Mouse (Mus musculus): Measurements from ENCODE around the gene Kifc5b.
"Not testable (repeated sequence)": the region's sequence is repeated elsewhere in the genome, so short reads cannot be mapped to it uniquely, and the experiment has no call there.

Kifc5b gene

DNA sequence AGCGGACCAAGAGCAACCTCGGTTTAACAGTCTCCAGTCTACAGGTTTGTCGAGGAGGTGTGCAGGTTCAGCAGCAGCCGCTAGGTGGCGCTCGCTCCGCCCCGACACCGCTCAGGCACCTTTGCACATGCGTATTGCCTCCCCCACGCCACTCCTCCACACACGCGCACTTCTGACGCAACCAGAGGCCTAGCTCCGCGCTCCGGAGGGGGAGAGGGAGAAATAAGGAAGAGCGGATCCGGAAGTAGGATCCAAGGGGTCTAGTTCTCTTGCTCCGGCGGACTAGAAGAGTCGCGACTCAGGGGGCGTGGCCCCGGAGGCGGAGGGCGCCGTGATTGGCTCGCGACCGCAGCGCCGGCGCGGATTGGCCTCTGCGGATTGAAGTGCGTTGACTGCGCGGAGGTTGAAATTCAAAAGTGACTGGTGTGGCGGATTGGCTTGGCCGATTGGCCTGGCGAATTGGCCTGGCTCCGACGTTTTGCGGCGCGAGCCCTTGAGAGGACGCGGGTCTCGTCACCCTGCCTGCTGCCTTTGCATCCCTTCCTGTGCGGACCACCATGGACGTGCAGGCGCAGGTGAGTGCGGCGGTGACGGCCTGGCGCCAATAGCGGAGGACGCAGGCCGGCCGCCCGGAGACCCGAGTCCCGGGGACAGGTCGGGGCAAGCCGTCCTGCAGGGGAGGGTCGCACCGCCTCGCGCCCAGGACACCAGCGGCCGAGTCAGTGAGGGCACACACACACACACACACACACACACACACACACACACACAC lies at the start of gene Kifc5b:
Gene Kifc5b, plus strand, starts transcription at position 381 of the 772 bp plus-strand sequence.
- peak; percentile 99 for DNase-seq (ENCODE audit: low spot score)

GRCm38 (mm10) chr17:26868756-26869155 lies 48.1 kb upstream of the Kifc5b start:
- DNase-seq (ENCODE audit: low spot score), result no peak

DNA sequence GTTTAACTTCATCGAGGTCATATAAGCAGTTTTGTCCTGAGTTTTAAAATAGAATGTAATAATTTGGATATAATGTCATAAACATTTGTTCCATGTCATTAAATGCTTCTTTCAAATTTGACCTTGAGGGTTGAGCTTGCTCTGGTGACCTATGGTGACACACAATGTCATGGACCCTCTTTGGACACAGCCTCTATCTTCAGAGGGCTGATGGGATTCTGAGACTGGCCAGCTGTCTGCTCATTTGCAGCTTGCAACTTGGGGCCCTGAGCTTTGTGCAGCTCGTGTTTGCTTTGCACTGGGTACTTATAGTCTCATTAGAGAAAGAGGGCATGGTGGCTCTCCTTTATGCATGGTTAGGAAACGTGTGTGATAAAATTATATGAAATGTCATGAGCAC lies 44.0 kb upstream of the Kifc5b start:
- DNase-seq (ENCODE audit: low spot score), result no peak

DNA sequence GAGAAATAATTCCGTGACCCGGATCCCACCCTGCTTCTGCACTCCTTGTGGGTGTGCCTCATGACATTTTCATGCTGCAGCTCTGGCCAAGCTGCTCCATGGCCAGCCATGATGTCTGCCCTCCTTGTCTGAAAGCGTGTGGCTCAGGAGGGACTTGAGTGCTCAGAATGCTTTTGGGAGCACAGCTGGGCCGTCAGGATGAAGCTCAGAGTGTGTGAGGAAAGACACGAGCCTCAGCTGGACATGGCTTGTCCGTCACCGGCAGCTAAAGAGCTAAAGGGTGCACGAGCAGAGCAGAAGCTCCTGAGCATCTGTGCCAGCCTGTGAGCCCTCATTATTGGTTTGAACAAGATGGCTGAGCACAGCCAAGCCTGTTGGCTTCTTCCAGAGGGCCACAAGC lies 43.4 kb upstream of the Kifc5b start:
- DNase-seq (ENCODE audit: low spot score), result no peak

DNA sequence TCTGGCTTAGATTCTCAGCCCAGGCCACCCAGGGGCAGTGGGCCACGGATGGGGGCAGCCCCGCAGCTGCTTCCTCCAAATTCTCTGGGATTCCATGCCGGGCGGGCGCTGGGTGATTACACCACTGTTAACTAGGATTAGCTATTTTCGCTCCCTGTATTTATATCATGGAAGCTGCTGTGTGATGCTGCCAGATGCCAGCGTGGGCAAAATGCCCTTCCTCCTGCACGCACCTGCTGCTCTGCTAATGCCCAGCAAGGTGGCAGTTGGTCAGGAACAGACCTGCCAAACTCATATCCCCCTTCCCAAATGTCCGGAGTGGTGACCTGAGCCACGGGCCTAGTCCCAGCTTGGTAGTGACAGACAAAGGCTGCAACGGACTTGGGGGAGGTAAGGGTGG lies 42.3 kb upstream of the Kifc5b start:
- DNase-seq (ENCODE audit: low spot score), result no peak

DNA sequence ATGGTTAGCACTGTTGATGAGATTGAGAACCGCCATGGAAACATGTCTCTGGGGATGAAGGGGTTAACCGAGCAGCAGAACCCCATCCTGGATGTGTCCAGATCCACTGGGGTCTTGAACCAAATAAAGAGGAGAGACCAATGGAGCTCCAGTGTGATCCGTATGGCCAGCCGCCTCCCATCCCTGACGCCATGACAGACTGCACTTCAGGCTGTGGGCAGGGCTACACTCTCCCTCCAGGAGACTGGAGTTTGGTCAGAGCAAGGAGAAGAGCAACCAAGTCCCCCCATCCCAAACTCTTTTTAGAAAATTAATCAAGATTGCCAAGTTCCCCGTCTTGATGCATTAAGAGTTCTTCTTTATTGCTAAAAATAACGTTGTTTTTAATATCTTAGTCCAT lies 39.0 kb upstream of the Kifc5b start:
- DNase-seq (ENCODE audit: low spot score), result no peak

DNA sequence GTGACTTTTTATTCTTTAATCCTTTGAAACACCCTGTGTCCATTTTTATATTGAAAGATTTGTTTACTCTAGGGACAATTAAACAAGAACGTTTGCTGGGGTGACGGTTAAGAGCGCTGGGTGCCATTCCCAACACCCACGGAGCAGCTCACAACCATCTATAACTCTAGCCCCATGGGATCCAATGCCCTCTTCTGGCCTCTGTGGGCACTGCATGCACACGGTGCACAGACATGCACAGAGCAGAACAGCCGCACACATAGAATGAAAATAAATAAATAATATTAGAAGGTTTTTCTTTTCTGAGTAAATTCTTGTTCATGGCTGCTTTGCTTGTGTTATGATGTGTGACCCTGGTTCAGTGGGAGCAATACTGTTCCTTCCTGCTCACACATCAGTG lies 37.7 kb upstream of the Kifc5b start:
- DNase-seq (ENCODE audit: low spot score), result no peak

DNA sequence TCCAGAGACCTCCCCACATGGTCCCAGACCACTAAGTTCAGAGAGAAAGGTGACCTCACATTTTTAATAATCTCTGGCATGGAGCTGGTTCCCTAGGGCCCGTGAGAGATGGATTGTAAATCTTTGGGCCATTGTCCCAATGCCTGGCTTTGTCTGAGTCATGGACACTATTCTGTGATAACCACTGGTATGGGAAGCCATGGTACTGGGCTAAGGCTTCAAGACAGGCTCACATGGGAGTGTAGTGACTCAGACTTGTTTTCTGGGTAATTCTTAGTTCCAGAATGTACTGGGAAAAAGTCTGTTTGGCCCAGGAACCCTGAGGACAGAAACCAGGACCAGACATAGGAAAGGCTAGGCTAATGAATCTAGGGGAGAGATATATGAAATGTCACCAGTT lies 34.2 kb upstream of the Kifc5b start:
- no peak for DNase-seq (ENCODE audit: low spot score)

DNA sequence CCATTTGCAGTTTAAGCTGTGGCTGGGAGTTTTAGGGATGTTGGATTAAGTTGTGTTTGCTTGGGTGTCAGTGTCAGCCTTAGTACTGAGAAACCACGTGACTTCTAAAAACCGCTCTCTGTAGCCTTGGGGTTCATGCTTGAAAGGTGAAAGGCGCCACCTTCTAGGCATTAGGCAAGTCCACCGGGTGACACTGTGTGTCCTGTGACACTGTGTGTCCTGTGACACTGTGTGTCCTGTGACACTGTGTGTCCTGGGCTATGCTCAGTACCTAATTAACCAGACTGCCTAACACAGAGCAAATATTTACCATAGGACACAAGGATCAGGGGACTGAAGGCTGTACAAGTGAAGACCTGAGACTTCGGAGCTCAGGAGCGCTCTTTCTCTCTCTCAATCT lies 33.3 kb upstream of the Kifc5b start:
- no peak for DNase-seq (ENCODE audit: low spot score)

- peak; percentile 75 for DNase-seq (ENCODE audit: low spot score)
Measured at GRCm38 (mm10) chr17:26884995-26885926, 31.6 kb upstream of the Kifc5b start.

DNA sequence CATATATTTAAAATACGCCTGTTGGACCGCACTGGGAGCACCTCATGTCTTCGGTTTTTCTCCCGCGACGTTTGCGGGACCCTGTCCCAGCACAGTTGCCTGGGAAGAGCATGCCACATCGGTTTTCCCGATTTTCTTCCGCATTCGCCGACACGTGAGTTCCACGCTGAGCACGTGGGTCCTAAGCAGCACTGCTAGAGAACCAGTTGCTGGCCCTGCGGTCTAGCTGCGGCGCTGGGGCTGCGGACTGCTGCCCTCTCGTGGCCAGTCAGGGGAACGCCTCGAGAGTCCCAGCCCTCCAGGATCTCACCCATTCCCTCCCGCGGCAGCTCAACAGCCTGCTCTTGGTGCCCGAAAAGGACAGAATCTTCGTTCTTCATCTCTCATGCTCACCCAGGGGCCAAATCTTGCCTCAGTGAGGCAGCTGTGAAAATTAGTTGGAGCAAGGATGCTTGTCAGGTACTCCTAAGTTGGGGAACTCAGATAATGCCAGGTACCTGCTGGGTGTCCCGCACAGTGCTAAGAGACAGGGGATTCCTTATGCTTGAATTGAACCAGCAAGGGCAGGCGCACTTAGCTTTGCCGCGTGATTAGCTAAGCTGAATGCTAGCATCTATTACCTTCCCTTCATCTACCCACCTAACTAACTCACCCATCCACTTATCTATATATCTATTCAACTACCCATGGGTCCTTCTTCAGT lies 30.7 kb upstream of the Kifc5b start:
- peak; percentile 83 for DNase-seq (ENCODE audit: low spot score)

- DNase-seq (ENCODE audit: low spot score), result no peak
Measured at GRCm38 (mm10) chr17:26887926-26888325, 29.0 kb upstream of the Kifc5b start.

- DNase-seq (ENCODE audit: low spot score), result no peak
Measured at GRCm38 (mm10) chr17:26892635-26893375, 24.1 kb upstream of the Kifc5b start.

GRCm38 (mm10) chr17:26893492-26893891 lies 23.4 kb upstream of the Kifc5b start:
- DNase-seq (ENCODE audit: low spot score), result no peak

DNA sequence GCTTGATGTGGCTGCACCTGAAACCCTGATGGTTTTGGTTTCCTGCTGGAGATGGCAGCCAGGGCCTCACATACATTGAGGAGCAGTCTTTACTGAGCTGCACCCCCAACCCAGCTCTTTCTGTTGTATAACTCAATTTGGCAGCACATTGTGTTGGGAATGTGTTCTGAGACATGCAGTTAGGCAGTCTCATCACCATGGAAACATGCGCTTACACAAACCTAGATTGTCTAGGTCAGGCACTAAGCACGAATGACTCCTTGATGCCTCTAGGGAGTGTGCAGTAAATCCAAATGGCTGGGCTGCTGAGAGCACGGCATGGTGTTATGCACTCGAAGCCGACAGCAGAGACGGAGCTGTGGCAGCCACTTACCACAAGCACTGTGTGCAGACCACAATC lies 22.5 kb upstream of the Kifc5b start:
- DNase-seq (ENCODE audit: low spot score), result no peak

GRCm38 (mm10) chr17:26895578-26895977 lies 21.3 kb upstream of the Kifc5b start:
- peak; percentile 77 for DNase-seq (ENCODE audit: low spot score)

DNA sequence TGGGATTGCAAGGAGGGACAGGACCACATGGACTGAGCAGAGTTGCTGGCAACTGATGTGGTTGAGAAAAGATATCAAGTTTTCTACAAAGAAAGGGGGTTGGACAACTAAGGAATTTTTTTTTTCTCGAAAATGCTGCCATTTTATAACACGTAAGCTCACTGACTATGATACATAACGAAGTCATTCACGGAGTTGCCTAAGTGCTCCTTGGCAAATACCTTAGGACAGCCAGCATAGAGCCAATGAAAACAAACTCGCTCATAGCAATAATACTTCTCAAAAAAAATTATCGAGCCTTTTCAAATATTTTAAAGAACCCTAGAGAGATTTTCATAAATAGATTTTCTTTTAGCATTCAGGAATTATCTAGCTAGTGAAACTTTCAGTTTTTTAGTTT lies 16.0 kb upstream of the Kifc5b start:
- DNase-seq (ENCODE audit: low spot score), result no peak

DNA sequence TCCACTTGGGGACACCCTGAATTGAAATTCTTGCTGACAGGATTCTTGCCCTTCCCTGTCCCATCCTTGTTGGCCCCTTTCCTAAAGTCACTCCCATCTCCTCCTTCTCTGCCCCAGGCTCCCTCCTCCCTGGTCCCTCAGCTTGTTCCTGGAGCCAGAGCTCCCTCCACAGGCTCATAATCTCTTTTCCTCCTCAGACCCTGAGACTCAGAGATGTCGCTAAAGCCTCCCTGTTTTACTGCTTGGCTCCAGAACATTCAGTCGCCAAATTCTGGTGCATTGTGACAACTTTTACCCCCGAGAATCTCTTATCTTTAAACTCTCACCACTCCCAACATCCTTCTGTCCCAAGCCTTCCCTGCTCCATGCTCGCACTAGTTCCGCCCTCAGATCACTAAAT lies 12.6 kb upstream of the Kifc5b start:
- no peak for DNase-seq (ENCODE audit: low spot score)

GRCm38 (mm10) chr17:26907506-26907905 lies 9.4 kb upstream of the Kifc5b start:
- not testable (repeated sequence) for DNase-seq (ENCODE audit: low spot score)

GRCm38 (mm10) chr17:26915248-26915647 lies 1.6 kb upstream of the Kifc5b start:
- no peak for DNase-seq (ENCODE audit: low spot score)

GRCm38 (mm10) chr17:26917560-26917959 lies 669 bp downstream of the Kifc5b start:
- DNase-seq (ENCODE audit: low spot score), result not testable (repeated sequence)

DNA sequence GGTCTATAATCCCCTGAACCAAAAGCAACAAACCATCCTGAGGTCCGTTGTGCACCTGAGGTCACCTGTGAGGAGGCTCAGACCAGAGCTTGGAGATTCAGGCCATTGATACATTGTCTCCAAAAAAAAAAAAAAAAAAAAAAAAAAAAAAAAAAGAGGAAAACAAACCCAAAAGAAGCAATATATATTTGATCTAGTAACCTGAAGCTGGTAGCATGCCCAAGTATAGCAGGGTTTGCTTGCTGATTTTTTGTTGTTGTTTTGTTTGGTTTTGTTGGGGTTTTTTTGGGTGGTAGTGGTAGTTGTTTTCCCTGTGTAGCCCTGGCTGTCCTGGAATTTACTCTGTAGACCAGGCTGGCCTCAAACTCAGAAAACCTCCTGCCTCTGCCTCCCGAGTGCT lies 1.5 kb downstream of the Kifc5b start:
- DNase-seq (ENCODE audit: low spot score), result no peak
